Mouse (Mus musculus): ENCODE measurements at regions not wholly inside any gene's neighbourhood (a gene's known extent, or its start where the extent isn't known, plus 50 kb on each side); places are given as distances from the start of the nearest gene placed in this dataset.

GRCm38 (mm10) chr11:23996250-23996649, 78.6 kb downstream of the A830031A19Rik start:
- no peak for DNase-seq (ENCODE audit: low read depth in 2 of 2, low spot score in 2 of 2)

GRCm38 (mm10) chr11:23994160-23994559, 80.7 kb downstream of the A830031A19Rik start:
- no peak for DNase-seq (ENCODE audit: low read depth in 2 of 2, low spot score in 2 of 2)

- DNase-seq (ENCODE audit: low read depth in 2 of 2, low spot score in 2 of 2): no peak
Measured at GRCm38 (mm10) chr11:23987532-23988450, 87.1 kb downstream of the A830031A19Rik start.

GRCm38 (mm10) chr11:23985231-23985630, 89.6 kb downstream of the A830031A19Rik start:
- no peak for DNase-seq (ENCODE audit: low read depth in 2 of 2, low spot score in 2 of 2)

- peak; percentile 24 to 27 for DNase-seq (ENCODE audit: low read depth in 2 of 2, low spot score in 2 of 2)
Measured at GRCm38 (mm10) chr11:23979332-23979731, 84.3 kb upstream of the Papolg start.

- no peak for DNase-seq (ENCODE audit: low read depth in 2 of 2, low spot score in 2 of 2)
Measured at GRCm38 (mm10) chr11:23978300-23978699, 83.2 kb upstream of the Papolg start.

- DNase-seq (ENCODE audit: low read depth in 2 of 2, low spot score in 2 of 2): no peak
Measured at GRCm38 (mm10) chr11:23977096-23977495, 82.0 kb upstream of the Papolg start.

GRCm38 (mm10) chr11:23954323-23954722, 59.3 kb upstream of the Papolg start:
- DNase-seq (ENCODE audit: low read depth in 2 of 2, low spot score in 2 of 2): no peak

GRCm38 (mm10) chr11:23945966-23946365, 50.9 kb upstream of the Papolg start:
- no peak for DNase-seq (ENCODE audit: low read depth in 2 of 2, low spot score in 2 of 2)
